Mouse (Mus musculus) thymus, postnatal 25 days (tissue): ENCODE measurements around the gene Tmem199.

Experiments
- DNase-seq: peaks from one replicate; pipeline ENCODE4 v3.0.0; 2022

Gene Tmem199

GRCm38 (mm10) chr11:78523241-78523955 lies 11.4 kb upstream of the Tmem199 start:
- DNase-seq: no peak

GRCm38 (mm10) chr11:78522481-78522997 lies 10.6 kb upstream of the Tmem199 start:
- DNase-seq: no peak

DNA sequence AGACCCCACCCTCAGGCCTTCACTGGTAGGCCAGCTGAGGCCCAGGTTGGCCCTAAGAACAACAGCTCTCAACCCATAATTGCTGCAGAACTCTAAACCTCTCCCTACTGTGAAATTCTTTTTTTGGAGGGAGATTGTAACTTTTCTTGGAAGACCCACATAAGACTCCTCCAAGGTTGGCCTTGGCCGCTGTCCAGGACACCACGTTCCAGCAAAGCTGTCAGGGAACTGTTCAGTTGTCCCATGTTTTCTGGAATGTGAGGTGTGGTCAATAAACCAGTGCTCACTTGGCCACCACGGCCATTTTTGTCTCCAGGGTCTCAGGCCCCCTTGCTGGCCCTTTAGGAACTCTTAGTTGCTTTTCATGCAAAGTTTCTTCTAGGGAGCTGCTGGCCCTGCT lies 9.9 kb upstream of the Tmem199 start:
- DNase-seq: no peak

GRCm38 (mm10) chr11:78518931-78519330 lies 7.0 kb upstream of the Tmem199 start:
- DNase-seq: no peak

GRCm38 (mm10) chr11:78515549-78516325 lies 3.8 kb upstream of the Tmem199 start:
- DNase-seq: no peak

DNA sequence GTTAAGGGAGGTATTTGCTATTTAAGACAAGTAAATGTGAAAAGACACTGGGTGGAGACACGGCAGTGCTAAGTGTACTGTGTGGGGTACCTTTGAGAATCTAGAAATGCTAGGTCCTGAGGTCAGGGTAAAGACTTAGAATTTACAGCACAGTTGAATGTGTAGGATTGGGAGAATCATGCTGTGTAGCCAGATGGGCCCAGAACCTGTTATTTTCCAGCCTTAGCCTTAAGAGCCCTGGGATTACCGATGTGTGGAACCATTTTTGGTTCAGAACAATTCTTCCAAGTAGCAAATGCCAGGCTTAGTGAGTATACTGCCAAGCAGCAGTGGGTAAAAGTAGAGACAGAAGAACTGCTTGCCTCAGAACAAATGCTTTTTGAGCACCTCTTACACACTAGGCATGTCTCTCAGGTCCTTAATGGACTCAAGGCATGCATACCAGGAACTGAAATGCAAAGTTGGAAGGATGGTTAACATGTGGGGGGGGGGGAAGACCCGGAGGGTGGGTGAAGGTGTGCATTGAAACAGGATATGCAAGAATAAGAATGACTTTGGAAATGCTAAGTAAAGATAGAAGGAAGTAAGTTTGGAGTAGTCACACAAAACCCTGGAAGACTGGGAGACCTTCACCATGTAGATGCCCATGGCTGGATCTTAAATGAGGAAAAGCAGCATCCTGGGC lies 1.3 kb upstream of the Tmem199 start:
- DNase-seq: no peak

DNA sequence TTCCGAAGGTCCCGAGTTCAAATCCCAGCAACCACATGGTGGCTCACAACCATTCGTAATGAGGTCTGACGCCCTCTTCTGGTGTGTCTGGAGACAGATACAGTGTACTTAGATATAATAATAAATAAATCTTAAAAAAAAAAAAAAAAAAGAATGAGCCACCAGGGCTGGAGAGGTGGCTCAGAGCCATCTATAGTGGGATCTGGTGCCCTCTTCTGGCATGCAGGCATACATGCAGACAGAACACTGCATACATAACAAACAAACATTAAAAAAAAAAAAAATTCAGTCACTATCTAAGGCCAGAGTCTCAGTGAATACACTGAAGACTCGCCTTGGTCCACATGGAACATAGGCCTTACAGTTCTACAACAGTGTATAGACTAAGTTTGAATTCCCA lies 2.8 kb downstream of the Tmem199 start:
- peak; percentile 18 for DNase-seq

GRCm38 (mm10) chr11:78505430-78505829 lies 6.5 kb downstream of the Tmem199 start:
- no peak for DNase-seq

GRCm38 (mm10) chr11:78502909-78503650 lies 8.9 kb downstream of the Tmem199 start, which contains the start of gene Sebox:
Sebox (plus strand) TSS chr11:78503447.
- no peak for DNase-seq

- DNase-seq: no peak
Observed at GRCm38 (mm10) chr11:78501529-78501928, 10.4 kb downstream of the Tmem199 start.

DNA sequence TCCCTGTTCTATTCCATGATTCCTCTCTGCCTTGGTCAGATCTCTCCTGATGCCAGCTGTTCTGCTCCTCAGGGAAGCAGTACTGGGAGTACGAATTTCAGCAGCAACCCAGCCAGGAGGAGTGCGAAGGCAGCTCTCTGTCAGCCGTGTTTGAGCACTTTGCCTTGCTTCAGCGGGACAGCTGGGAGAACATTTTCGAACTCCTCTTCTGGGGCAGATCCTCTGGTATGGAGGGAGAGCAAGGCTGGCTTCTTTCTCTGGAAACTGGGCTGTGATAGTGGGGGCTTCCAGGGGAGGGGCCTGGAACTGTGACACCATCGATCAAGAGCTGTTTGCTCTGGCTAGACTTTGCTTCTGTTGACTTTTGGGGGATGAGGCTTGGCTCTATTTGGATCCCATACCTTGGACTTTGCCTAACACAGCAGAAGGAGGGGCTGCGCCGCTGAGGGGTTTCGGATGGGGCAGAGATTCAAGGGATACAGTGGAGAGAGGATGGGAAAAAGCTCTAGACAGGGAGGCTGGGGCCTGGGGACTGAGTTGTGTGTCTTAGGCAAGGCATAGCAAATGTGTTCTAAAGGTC lies 11.3 kb downstream of the Tmem199 start:
- no peak for DNase-seq

GRCm38 (mm10) chr11:78499543-78499942 lies 12.4 kb downstream of the Tmem199 start:
- DNase-seq: no peak

- DNase-seq: no peak
Observed at GRCm38 (mm10) chr11:78499004-78499403, 13.0 kb downstream of the Tmem199 start, which contains the start of gene Vtn. Vtn (plus strand) TSS chr11:78499091.

DNA sequence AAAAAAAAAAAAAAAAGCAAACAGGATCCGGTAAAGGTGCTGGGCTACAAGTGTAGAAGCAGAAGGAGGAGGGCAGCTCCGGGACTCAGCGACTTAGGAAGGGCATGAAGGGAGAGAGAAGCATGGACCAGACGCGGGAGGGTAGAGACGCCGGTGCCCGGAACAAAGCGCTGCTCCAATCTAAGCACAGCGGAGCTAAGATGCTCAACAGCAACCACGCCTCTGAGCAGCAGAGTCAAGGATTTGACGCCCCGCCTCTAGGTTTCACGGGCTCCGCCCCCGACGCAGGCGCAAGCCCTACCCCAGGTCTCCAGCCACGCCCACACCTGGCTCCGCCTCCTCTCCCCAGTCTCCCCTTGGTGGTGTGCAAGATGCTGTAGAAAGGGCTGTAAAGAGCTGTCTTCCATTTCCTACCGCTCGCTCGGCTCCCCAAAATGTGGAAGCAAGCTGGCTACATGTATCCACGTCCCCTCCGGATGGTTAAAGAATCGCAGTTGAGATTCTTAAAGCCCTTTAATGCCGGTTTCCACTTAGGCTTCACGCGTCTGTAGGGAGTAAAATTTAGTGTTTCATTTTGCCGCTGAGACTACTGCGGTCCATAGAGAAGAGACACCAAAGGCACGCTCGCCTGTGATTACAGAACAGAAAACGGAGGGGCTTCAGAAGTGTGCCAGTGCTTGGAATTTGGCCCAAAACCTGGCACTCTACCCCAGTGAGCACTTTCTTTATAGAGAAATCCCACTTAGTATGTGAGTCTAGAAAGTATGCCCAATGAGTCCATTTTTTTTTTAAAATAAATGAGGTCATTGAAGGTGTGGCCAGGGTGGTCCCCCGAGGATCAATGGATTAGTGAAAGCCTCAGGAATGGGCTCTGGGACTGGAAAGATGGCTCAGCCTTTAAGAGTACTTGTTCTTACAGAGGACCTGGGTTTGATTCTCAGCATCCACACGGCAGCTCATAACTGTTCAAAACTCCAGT lies 14.1 kb downstream of the Tmem199 start, which contains the start of gene Sarm1:
Gene Sarm1, minus strand, starts transcription at position 211 of the 979 bp plus-strand sequence.
- DNase-seq: peak; percentile 99

DNA sequence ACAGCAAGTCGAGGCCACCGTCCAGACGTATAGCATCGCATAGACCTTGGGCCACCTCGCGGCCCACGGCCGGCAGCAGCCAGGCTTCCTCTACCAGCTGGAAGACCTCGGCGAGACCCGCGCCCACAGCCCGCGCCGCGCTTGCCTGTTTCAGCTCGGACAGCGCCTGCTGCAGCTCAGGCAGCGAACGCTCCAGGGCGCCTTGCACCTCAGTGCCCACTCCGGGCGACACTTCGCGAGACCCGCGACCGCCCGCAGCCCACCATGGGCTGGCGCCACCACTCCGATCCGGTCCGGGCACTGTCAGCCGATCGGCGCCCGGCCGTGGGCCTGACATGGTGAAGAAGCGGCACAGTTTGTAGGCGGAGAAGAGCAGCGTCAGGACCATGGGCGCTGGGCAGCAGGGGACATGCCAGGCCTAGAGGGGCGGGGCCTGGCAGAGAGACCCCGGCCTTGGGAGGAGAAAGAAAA lies 14.9 kb downstream of the Tmem199 start:
- DNase-seq: no peak

DNA sequence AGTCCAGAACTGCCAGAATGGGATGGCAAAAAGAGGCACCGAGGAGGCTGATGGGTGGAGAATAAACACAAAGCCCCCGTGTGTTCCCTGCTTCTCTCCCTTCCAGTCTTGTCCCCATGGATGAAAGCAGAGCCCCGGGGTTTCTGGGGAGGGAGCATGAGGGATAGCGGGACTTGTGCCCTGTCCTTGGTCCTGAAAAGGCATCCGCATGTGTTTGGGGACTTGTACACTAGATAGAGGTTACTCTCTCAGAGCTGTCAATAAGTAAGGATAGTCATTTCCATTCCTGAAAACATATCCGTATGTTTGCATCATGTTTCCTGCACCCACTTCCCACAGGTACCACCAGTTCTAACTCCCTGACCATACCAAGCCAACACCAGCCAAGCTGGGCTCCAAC lies 16.1 kb downstream of the Tmem199 start:
- peak; percentile 8 for DNase-seq

GRCm38 (mm10) chr11:78490781-78491241 lies 21.2 kb downstream of the Tmem199 start:
- DNase-seq: peak; percentile 22

DNA sequence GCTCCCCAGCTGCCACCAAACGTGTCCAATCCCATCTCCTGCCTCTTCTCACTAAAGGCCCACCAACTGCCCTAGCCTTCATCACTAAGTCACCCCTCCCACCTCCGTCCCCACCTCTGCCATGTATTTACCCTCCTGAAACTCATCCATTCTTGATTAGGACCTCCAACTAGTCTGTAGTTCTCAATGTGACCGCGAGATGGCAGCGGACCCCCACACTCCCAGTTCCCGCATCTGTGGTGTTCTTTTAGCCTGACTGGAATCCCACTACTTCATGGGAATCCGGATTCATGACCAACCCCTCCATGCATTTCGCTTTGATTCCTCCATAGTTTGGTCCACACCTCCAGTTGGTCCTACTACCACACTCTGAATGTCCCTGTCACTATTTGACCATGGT lies 23.8 kb downstream of the Tmem199 start:
- DNase-seq: peak; percentile 65

DNA sequence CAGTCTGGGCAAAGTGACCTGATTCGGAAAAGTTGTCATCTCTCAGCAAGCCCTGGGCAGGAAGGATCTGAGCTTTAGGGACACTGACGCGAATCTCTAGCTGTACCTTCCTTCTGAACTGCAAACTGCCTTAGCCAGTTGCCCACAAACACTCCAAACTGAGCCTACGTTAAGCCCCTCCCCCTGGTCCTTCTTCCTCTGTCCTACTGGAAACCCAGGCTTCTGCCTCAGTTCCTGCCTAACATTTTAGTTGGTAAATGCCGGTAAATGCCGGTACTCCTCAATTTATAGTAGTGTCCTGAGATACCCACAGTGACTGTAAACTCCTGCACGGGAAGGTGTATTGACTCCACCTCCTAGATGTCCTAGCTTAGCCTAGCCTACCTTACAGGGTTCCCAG lies 28.3 kb downstream of the Tmem199 start:
- DNase-seq: no peak

DNA sequence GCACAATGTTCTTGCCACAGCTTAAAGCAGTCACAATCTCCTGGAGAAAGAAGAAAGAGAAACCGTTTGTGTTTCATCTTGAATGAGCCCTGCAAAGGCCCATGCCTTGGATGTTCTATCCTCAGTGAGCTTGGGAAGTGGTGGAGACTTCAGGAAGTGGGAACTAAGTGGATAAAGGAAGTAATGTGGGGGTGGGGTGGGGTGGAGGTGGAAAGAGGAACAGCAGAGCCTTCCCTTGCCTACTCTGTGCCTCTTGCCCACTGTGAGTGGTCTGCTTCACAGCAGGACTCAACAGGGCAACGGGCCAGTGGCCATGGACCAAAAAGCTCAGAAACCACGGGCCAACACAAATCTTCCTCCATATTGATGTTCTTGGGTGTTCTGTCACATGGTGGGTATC lies 36.7 kb downstream of the Tmem199 start:
- DNase-seq: no peak
